Mouse (Mus musculus) limb, embryonic 14.5 days (tissue): ENCODE measurements around the gene Gm20661. TPM values are rescaled to one million over a fixed set of nuclear protein-coding genes. Genes with fewer than 3 reads are reported as not detected.

Source experiments
- ATAC-seq: fragments of 200-750 bp; cut with Nextera tagmentation; 2 replicates; pipeline ENCODE4 v1.8.0; 2017; ENCODE audit warnings: low read depth, moderate number of reproducible peaks, moderate TSS enrichment; ENCODE audit not compliant: low FRiP score
- DNase-seq: peaks from one replicate; pipeline ENCODE4 v3.0.0-alpha.2; 2015; ENCODE audit warnings: low spot score
- H3K27ac ChIP-seq: fragments of 300-500 bp; sonication (generic); replicated peaks from 2 replicates; pipeline ENCODE4 v1.5.1; 2014; ENCODE audit warnings: low read depth, mild to moderate bottlenecking, low read length, moderate library complexity, mixed read lengths
- H3K27me3 ChIP-seq: fragments of 300-500 bp; sonication (generic); 2 replicates; pipeline ENCODE4 v1.6.1; 2014; ENCODE audit warnings: low read length, mixed read lengths; ENCODE audit not compliant: control insufficient read depth, insufficient read depth
- H3K36me3 ChIP-seq: fragments of 300-500 bp; sonication (generic); 2 replicates; pipeline ENCODE4 v1.6.1; 2014; ENCODE audit warnings: mild to moderate bottlenecking, low read length, moderate library complexity, mixed read lengths; ENCODE audit not compliant: control insufficient read depth, insufficient read depth
- H3K4me1 ChIP-seq: fragments of 300-500 bp; sonication (generic); 2 replicates; pipeline ENCODE4 v1.6.1; 2014; ENCODE audit warnings: antibody characterized with exemption, low read length, mixed read lengths; ENCODE audit not compliant: control insufficient read depth, insufficient read depth
- H3K4me2 ChIP-seq: fragments of 300-500 bp; sonication (generic); replicated peaks from 2 replicates; pipeline ENCODE4 v1.6.1; 2014; ENCODE audit warnings: low read depth, mild to moderate bottlenecking, low read length, moderate library complexity; ENCODE audit not compliant: severe bottlenecking
- H3K4me3 ChIP-seq: fragments of 300-500 bp; sonication (generic); replicated peaks from 2 replicates; pipeline ENCODE4 v1.5.1; 2014; ENCODE audit warnings: low read length
- H3K9ac ChIP-seq: fragments of 300-500 bp; sonication (generic); 2 replicates; pipeline ENCODE4 v1.6.1; 2014; ENCODE audit warnings: mild to moderate bottlenecking, low read depth, low read length, moderate library complexity; ENCODE audit not compliant: severe bottlenecking
- H3K9me3 ChIP-seq: fragments of 300-500 bp; sonication (generic); 2 replicates; pipeline ENCODE4 v1.6.1; 2016; ENCODE audit warnings: low read length; ENCODE audit not compliant: control insufficient read depth
- POLR2A ChIP-seq: fragments of 200-500 bp; IDR thresholded peaks from 2 replicates; pipeline ENCODE4 v1.8.0; 2012; ENCODE audit warnings: inconsistent platforms, mild to moderate bottlenecking, moderate library complexity, borderline replicate concordance; ENCODE audit not compliant: insufficient read depth, insufficient read length; ENCODE audit errors: extremely low read depth
- WGBS: fragments of 180-500 bp; shearing (Covaris S2); extraction: QIAGEN DNeasy Blood & Tissue Kit; methylation state at CpG from one replicate; pipeline ENCODE4 v1.1.7; 2014; 5-methylcytosine and 5-hydroxymethylcytosine counted together
- polyA plus RNA-seq, 2 experiments: library from polyadenylated mRNA; depleted of rRNA in 1 of 2; stranded (reverse) in 1 of 2; unstranded in 1 of 2; fragments of >200 nt; fragmentation: Nextera tagmentation in 1 of 2; extraction: Ambion mirVana in 1 of 2; gene quantifications; 2 replicates each; pipeline versions ENCODE4 v1.2.1 to v1.2.3; 2012 to 2014

Gene Gm20661
- polyA plus RNA-seq, 2 experiments, result 7.9 to 16.7 TPM

GRCm38 (mm10) chr9:107975399-107976386 is 7.2 kb upstream of the Gm20661 start, which contains the start of gene Uba7:
Gene Uba7, plus strand, starts transcription at chr9:107975505.
- 0 out of 2 replicates have a peak within 1 kb of the TSS, but pooled peaks have one; percentile 5 for H3K9ac ChIP-seq
- peak within 1 kb of the TSS; percentile 75 for H3K27ac ChIP-seq
- peaks cover 3% of the 10 kb centered on the region; the same call in 1 of the 2 replicates for H3K36me3 ChIP-seq
- H3K4me2 ChIP-seq, result 0 out of 2 replicates have a peak within 1 kb of the TSS, but pooled peaks have one; percentile 8
- DNase-seq, result no peak
- no peaks in the 10 kb centered on the region for H3K27me3 ChIP-seq
- 60% methylated on average over 12 of the region's 12 CpGs for WGBS
- no peak; the same call in 1 of the 2 replicates for ATAC-seq
- H3K9me3 ChIP-seq, result no peaks in the 10 kb centered on the region
- no peak for TF ChIP-seq POLR2A
- no peak within 1 kb of the TSS for H3K4me3 ChIP-seq
- peaks cover 11% of the 10 kb centered on the region for H3K4me1 ChIP-seq

GRCm38 (mm10) chr9:107978815-107979214 is 4.0 kb upstream of the Gm20661 start:
- 91% methylated on average over 11 of the region's 12 CpGs for WGBS
- Histone ChIP-seq H3K27ac (no peak overlapping the region), H3K4me3 (no peak overlapping the region), H3K9ac (no peak overlapping the region), H3K9me3 (no peaks in the 10 kb centered on the region), H3K4me1 (peaks cover 38% of the 10 kb centered on the region), H3K4me2 (no peak overlapping the region), H3K27me3 (no peaks in the 10 kb centered on the region), H3K36me3 (peaks cover 2% of the 10 kb centered on the region; the same call in 1 of the 2 replicates)
- DNase-seq, result no peak
- TF ChIP-seq POLR2A, result no peak
- ATAC-seq, result no peak

- DNase-seq, result peak; percentile 88
Observed at GRCm38 (mm10) chr9:107981684-107982605, 913 bp upstream of the Gm20661 start.

GRCm38 (mm10) chr9:107983421-107983890 is 598 bp downstream of the Gm20661 start:
- H3K27me3 ChIP-seq, result no peaks in the 10 kb centered on the region
- no peaks in the 10 kb centered on the region for H3K9me3 ChIP-seq
- H3K4me3 ChIP-seq, result peak overlapping the region; percentile 82
- peak overlapping the region; percentile 99 for H3K27ac ChIP-seq
- H3K4me1 ChIP-seq, result peaks cover 41% of the 10 kb centered on the region
- DNase-seq (peak; percentile 94), ATAC-seq (peak; percentile 58)
- peak; percentile 40; the same call in 1 of the 2 replicates for TF ChIP-seq POLR2A
- H3K36me3 ChIP-seq, result peaks cover 11% of the 10 kb centered on the region
- H3K9ac ChIP-seq, result peak overlapping the region; percentile 83
- peak overlapping the region; percentile 96 for H3K4me2 ChIP-seq
- 3% methylated on average over 4 of the region's 4 CpGs for WGBS

More at GRCm38 (mm10) chr9:107981684-107982605, 913 bp upstream of the Gm20661 start:
- WGBS, result 7% methylated on average over 6 of the region's 7 CpGs
- Histone ChIP-seq H3K27me3 (no peaks in the 10 kb centered on the region), H3K4me1 (peaks cover 34% of the 10 kb centered on the region), H3K9ac (peak overlapping the region; percentile 60), H3K9me3 (no peaks in the 10 kb centered on the region), H3K36me3 (peaks cover 11% of the 10 kb centered on the region), H3K4me3 (peak overlapping the region; percentile 82), H3K4me2 (peak overlapping the region; percentile 96), H3K27ac (peak overlapping the region; percentile 99)
- ATAC-seq, result peak; percentile 48
- no peak for TF ChIP-seq POLR2A
